Mouse (Mus musculus): ENCODE results near the gene Ube4a.

Ube4a gene

DNA sequence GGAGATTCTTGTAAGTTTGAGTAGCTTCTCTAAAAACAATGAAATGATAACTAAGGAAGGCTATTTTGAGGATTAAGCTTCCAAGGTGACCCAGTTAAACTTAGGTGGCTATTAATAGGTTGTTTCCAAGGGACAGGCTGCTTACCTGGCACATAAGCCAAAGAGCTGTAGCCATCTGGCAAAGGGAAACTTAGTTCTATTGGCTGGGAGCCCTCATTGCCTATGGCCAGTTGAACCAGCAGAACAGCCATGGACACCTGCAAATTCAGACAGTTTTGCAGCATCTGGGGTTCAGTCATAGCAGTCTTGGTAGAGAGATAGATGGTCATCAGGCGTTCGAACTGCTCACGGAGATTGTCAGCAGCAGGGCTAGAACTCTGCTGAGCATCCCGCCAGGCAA is 23.0 kb downstream of the Ube4a start:
- ChIA-PET CTCF (no interaction called here), POLR2A (interaction anchor here in 1 of 4 experiments (0.6 kb wide), 1 partner anchor 86 kb away, joined by 5 read pairs; no protein-coding TSS in a partner anchor)

- ChIA-PET CTCF (no interaction called here), POLR2A (interaction anchor here in 1 of 4 experiments (0.6 kb wide), 1 partner anchor 87 kb away, joined by 5 read pairs; no protein-coding TSS in a partner anchor)
These were observed 23.6 kb downstream of the Ube4a start for GRCm38 (mm10) chr9:44941756-44942155.

- POLR2A ChIA-PET = interaction anchor here (1.0 to 5.2 kb wide), 12 partner anchors 9 to 428 kb away, joined by 3 to 74 read pairs (median 6); partner anchors contain the start of genes Ube4a (in 3 of the 4), Arcn1 (in 1 of the 4) and Ift46 (in 1 of the 4)
These were observed 43.9 kb downstream of the Ube4a start for GRCm38 (mm10) chr9:44921543-44921942.

GRCm38 (mm10) chr9:44921123-44921468 is 44.3 kb downstream of the Ube4a start:
- ChIA-PET CTCF (interaction anchor here (0.6 to 1.7 kb wide), 9 partner anchors 46 to 269 kb away, joined by 3 to 4 read pairs (median 4); no protein-coding TSS in a partner anchor), POLR2A (interaction anchor here (0.7 to 5.2 kb wide), 27 partner anchors 10 to 491 kb away, joined by 3 to 74 read pairs (median 6); partner anchors contain the start of genes Ube4a (in 4 of the 4), Arcn1 (in 2 of the 4) and Ift46 (in 2 of the 4))

More at GRCm38 (mm10) chr9:44921543-44921942, 43.9 kb downstream of the Ube4a start:
- CTCF ChIA-PET = interaction anchor here in 1 of 4 experiments (1.3 to 1.7 kb wide), 2 partner anchors 224 to 236 kb away, joined by 4 read pairs; no protein-coding TSS in a partner anchor

GRCm38 (mm10) chr9:44920374-44921122 is 44.9 kb downstream of the Ube4a start, which contains the start of gene Atp5l:
Gene Atp5l, minus strand, starts transcription at chr9:44920742.
- CTCF ChIA-PET = interaction anchor here (0.6 to 1.9 kb wide), 12 partner anchors 46 to 268 kb away, joined by 3 to 5 read pairs (median 4); no protein-coding TSS in a partner anchor

GRCm38 (mm10) chr9:44919606-44920005 is 45.8 kb downstream of the Ube4a start:
- CTCF ChIA-PET = interaction anchor here in 2 of 4 experiments (0.8 to 1.9 kb wide), 8 partner anchors 12 to 267 kb away, joined by 3 to 5 read pairs (median 4); no protein-coding TSS in a partner anchor
- POLR2A ChIA-PET = interaction anchor here (0.6 to 5.2 kb wide), 30 partner anchors 9 to 493 kb away, joined by 3 to 74 read pairs (median 5); partner anchors contain the start of genes Ube4a (in 3 of the 4), Arcn1 (in 1 of the 4), Ift46 (in 1 of the 4) and Mpzl3 (in 1 of the 4)

More at GRCm38 (mm10) chr9:44920374-44921122, 44.9 kb downstream of the Ube4a start, which contains the start of gene Atp5l:
- POLR2A ChIA-PET = interaction anchor here (0.6 to 5.2 kb wide), 36 partner anchors 8 to 492 kb away, joined by 3 to 74 read pairs (median 4); partner anchors contain the start of genes Ube4a (in 4 of the 4), Arcn1 (in 2 of the 4) and Ift46 (in 2 of the 4)

DNA sequence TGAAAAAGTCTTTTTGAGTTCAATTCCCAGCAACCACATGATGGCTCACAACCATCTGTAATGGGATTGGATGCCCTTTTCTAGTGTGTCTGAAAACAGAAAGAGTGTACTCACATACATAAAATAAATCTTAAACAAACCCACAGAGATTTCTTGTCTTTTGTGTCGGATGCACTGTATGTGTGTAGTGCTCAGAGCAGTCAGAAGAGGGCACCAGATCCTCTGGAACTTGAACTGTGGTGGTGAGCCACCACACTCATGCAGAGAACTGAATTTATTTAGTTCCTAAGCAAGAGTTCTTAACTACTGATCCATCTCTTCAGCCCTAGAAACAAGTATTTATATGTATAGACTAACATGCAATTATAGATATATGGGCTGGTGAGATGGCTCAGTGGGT is 49.2 kb downstream of the Ube4a start:
- CTCF ChIA-PET = no interaction called here
- POLR2A ChIA-PET = no interaction called here

GRCm38 (mm10) chr9:44914706-44915105 is 50.7 kb downstream of the Ube4a start:
- ChIA-PET POLR2A (interaction anchor here in 2 of 4 experiments (0.6 to 1.3 kb wide), 5 partner anchors 9 to 420 kb away, joined by 3 to 8 read pairs (median 3); no protein-coding TSS in a partner anchor), CTCF (interaction anchor here in 3 of 4 experiments (0.7 to 1.2 kb wide), 3 partner anchors 73 to 1846 kb away, joined by 3 read pairs; no protein-coding TSS in a partner anchor)

DNA sequence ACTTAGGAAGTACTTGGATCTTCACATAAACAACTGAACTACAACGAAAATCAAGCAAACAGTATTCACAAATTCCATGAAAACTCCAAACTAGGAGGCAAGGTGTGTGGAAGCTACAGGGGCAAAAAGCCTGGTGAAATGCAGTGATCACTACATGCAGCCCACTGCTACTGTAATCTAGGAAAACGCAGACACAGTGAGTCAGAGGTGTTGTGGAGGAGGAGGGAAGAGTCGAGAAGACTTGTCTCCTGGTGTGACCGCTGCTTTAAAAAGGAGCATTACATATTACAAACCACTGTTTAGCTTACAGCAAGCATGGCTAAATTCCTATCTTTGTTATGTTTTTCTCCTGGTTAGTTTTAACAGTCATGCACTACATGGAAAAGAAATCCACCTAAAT is 54.0 kb downstream of the Ube4a start:
- POLR2A ChIA-PET = interaction anchor here in 2 of 4 experiments (0.9 to 9.8 kb wide), 6 partner anchors 9 to 73 kb away, joined by 3 to 74 read pairs (median 4); partner anchors contain the start of gene Atp5l (in 2 of the 2)
- CTCF ChIA-PET = interaction anchor here in 1 of 4 experiments (1.0 kb wide), 1 partner anchor 54 kb away, joined by 3 read pairs; the partner anchor contains the start of gene Ube4a

- CTCF ChIA-PET = no interaction called here
- POLR2A ChIA-PET = interaction anchor here in 1 of 4 experiments (1.0 to 9.8 kb wide), 2 partner anchors 15 to 144 kb away, joined by 4 to 74 read pairs; partner anchors contain the start of gene Atp5l
These were observed 59.8 kb downstream of the Ube4a start for GRCm38 (mm10) chr9:44905620-44906019.

DNA sequence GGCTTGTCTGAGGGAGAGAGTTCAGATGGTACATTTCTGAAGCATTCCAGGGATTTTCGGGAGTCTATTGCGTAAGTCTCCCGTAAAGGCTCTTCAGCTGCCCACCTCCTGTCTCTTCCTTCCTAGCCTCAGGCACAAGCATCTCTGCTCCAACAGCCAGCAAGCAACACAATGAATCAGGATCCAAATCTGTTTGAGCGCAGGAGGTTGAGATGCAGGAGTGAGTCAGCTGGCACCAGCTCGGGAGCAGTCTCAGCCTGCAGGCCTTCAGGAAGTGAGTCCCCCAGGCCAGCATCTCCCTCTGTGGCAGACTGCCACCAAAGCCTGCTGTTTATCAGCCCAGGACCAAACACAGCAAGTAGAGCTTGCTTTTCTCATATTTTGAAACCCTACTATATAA is 60.4 kb downstream of the Ube4a start:
- CTCF ChIA-PET = no interaction called here
- POLR2A ChIA-PET = interaction anchor here in 2 of 4 experiments (0.6 to 9.8 kb wide), 4 partner anchors 10 to 143 kb away, joined by 3 to 74 read pairs (median 4); partner anchors contain the start of gene Atp5l (in 1 of the 2)

DNA sequence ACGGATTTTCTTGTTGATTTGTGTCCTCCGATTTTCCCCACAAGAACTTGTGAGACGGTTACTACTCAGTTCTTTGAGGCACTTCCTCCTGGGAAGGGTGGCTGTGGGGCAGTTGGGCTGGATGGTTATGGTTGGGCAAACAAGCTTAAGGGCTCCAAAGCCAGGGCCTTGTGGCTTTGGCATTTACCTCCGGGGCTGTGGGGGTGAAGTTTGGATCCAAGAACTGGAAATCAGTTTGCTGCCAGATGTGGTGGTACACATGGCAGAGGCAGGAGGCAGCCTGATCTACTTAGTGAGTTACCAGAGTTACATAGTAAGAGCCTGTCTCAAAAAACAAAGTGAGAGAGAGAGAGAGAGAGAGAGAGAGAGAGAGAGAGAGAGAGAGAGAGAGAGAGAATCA is 61.5 kb downstream of the Ube4a start:
- ChIA-PET POLR2A (interaction anchor here in 1 of 4 experiments (0.6 to 9.8 kb wide), 2 partner anchors 17 to 28 kb away, joined by 3 to 74 read pairs; partner anchors contain the start of gene Atp5l), CTCF (interaction anchor here in 2 of 4 experiments (0.6 to 0.7 kb wide), 2 partner anchors 66 to 418 kb away, joined by 3 to 10 read pairs; no protein-coding TSS in a partner anchor)

DNA sequence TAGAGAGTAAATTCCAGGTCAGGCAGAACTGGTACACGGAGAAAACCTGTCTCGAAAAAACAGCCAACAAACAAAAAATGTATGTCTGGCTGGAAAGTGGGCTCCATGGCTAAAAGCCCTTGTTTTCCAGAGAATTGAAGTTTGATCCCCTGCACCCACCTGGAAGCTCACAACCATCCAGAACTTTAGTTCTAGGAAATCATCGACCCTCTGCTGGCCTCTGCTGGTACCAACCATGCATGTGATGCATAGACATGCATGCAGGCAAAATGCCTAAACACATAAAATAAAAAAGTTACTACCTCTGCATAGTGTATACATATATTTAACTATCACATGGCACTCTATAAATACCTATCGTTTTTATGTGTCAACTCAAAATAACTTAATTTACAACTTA is 65.0 kb downstream of the Ube4a start:
- CTCF ChIA-PET = interaction anchor here in 1 of 4 experiments (0.6 kb wide), 1 partner anchor 165 kb away, joined by 3 read pairs; no protein-coding TSS in a partner anchor

DNA sequence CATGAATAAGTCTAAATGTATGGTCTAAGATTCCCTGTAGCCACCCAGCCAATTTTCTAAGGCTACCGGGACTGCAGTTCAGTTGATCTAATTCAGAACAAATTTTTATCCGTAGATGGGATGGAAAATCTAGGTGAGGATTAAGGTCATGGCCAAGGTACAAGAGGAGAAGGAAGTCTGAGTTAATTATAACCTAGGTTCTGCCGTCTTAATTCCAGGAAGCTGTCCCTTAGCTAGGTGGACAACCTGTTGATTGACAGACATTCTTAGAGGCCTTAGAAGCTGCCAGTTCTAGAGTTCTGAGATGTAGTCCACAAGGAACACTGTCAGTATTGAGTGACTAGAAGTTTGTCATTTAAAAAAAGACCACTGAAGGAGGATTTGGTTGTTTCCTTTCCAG is 65.7 kb downstream of the Ube4a start:
- ChIA-PET POLR2A (interaction anchor here in 1 of 4 experiments (1.4 to 2.1 kb wide), 4 partner anchors 9 to 62 kb away, joined by 3 to 8 read pairs (median 4); no protein-coding TSS in a partner anchor), CTCF (interaction anchor here in 1 of 4 experiments (0.6 kb wide), 1 partner anchor 164 kb away, joined by 3 read pairs; no protein-coding TSS in a partner anchor)

More for the DNA sequence above, 65.0 kb downstream of the Ube4a start:
- POLR2A ChIA-PET = interaction anchor here in 1 of 4 experiments (0.6 to 2.1 kb wide), 4 partner anchors 8 to 59 kb away, joined by 3 to 8 read pairs (median 4); no protein-coding TSS in a partner anchor

- ChIA-PET CTCF (no interaction called here), POLR2A (interaction anchor here in 2 of 4 experiments (1.0 to 2.0 kb wide), 4 partner anchors 13 to 129 kb away, joined by 3 to 9 read pairs (median 5); partner anchors contain the start of gene Atp5l (in 1 of the 2))
These were observed 68.4 kb downstream of the Ube4a start for GRCm38 (mm10) chr9:44897024-44897423.

- POLR2A ChIA-PET = interaction anchor here in 2 of 4 experiments (0.6 to 2.2 kb wide), 5 partner anchors 10 to 292 kb away, joined by 3 to 9 read pairs (median 3); no protein-coding TSS in a partner anchor
- CTCF ChIA-PET = no interaction called here
These were observed 72.7 kb downstream of the Ube4a start for GRCm38 (mm10) chr9:44892664-44893063.

GRCm38 (mm10) chr9:44891210-44891609 is 74.2 kb downstream of the Ube4a start:
- ChIA-PET CTCF (interaction anchor here in 1 of 4 experiments (0.5 kb wide), 1 partner anchor 18 kb away, joined by 16 read pairs; no protein-coding TSS in a partner anchor), POLR2A (interaction anchor here in 2 of 4 experiments (0.9 to 2.2 kb wide), 5 partner anchors 9 to 76 kb away, joined by 3 to 9 read pairs (median 3); partner anchors contain the start of gene Atp5l (in 1 of the 2))

DNA sequence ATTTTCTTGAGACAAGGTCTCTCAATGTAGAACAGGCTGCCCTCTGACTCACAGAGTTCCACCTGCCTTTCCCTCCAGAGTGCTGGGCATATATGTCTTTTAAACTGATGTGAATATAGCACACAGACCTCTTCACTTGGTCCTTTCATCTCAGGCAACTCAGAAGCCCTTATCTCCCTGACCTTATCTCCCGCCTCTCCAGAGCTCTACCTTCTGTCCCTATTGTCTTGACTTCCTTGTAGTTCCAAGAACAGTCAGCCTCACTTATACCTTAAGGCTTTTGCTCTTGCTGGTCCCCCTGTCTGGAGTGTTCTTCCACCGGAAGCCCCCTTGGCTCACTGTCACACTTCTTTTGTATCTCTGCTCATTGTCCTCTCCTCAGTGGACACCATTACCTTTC is 75.3 kb downstream of the Ube4a start:
- POLR2A ChIA-PET = interaction anchor here in 2 of 4 experiments (0.7 to 1.5 kb wide), 2 partner anchors 8 to 1447 kb away, joined by 3 to 5 read pairs; partner anchors contain the start of gene Kmt2a (in 1 of the 2)
- CTCF ChIA-PET = no interaction called here
